Mouse (Mus musculus): ENCODE data around the gene Spats1.
A peak's percentile ranks its signal among the peaks of the same experiment; 100 is the strongest.
"Not testable (repeated sequence)": the region's sequence is repeated elsewhere in the genome, so short reads cannot be mapped to it uniquely, and the experiment has no call there.

Gene Spats1

GRCm38 (mm10) chr17:45445923-45446322, 29.3 kb downstream of the Spats1 start:
- no peak for DNase-seq

DNA sequence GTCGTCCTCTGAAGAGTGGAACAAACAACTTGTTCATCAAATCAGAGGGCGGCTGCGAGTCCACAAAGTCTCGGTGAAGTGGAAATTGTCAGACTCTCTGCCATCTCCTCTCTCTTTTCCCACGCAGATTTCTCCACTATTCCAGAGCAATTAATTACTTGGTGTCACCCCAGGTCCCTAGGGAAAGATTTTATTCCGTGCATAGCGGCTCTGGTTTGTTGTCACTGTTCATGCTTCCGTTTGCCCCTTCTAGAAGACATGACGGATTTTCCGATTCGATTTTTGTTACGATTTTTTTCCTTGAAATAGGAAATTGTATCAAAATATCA, 41.0 kb downstream of the Spats1 start:
- no peak for DNase-seq

GRCm38 (mm10) chr17:45433419-45434261, 41.6 kb downstream of the Spats1 start, which contains the start of gene Cdc5l:
Cdc5l (minus strand) TSS chr17:45433737.
- DNase-seq, result peak; percentile 99

DNA sequence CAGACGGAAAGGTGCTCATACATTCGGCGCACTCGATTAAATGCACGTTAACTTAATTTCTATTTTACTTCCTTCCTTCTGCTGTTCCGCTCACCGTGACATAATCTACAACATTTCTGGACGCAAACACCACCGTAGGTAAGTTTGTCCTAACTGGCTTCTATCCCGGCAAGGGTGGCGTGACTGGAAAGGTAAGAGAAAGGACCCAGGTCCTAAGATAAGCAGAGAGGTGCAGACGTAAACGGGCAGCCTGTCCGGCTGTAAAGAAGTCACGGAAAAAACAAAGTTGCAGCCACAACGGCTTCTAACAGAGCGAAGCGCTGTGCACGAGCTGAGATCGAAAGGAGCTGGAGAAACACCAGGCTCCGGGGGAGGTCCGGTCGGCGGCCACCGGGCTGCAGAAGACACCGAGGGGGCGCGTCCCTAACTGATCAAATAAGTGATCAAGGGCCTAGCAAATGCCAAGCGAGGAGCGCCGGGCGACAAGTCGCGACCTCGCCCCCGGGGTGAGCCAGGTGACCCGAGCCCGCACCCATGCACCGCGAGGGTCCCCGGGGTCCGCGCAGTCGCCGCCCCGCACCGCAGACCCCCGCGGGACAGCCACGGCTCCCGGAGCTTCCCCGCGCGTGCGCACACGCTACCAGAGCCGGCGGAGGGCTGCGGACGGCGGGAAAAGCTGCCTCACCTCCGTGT, 42.4 kb downstream of the Spats1 start:
- DNase-seq, result no peak

DNA sequence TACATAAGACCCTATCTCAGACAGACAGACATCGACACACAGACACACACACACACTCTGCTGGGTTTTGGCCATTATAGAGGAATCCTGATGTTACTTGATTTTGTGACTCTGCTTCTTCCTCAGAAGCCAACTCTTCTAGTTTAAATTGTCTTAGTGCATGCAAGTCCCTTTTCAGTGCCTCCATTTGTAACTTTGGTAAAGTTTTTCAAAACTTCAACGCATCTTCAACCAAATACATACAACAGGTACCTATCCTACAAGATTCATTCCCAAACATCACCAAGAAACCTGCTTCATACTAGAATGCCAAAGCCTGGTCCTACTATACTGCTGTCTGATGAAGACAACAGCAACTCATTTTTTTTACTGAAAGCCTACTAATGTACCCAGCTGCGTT, 43.2 kb downstream of the Spats1 start:
- DNase-seq, result no peak

GRCm38 (mm10) chr17:45417387-45417786, 57.8 kb downstream of the Spats1 start:
- no peak for DNase-seq

GRCm38 (mm10) chr17:45411617-45412016, 63.6 kb downstream of the Spats1 start:
- DNase-seq, result not testable (repeated sequence)

DNA sequence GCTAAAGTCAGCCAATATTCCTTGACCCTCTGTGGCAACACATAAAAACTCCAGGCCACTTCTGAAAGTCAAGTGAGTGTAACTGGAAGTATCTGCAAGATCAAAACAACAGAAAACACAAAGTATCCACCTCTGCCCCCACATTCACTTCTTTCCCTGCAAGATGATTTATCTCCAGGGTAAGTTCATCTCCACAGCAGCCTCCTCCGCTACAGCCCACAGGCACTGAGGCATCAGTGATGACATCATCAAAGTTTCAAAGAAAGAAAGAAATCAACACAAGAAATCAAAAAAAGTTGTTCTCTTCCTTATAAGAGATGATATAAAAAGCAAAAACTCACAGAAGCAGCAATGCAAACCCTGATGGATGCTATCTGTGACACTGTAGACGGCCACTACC, 66.5 kb downstream of the Spats1 start:
- no peak for DNase-seq

GRCm38 (mm10) chr17:45406281-45406680, 68.9 kb downstream of the Spats1 start:
- DNase-seq, result no peak

DNA sequence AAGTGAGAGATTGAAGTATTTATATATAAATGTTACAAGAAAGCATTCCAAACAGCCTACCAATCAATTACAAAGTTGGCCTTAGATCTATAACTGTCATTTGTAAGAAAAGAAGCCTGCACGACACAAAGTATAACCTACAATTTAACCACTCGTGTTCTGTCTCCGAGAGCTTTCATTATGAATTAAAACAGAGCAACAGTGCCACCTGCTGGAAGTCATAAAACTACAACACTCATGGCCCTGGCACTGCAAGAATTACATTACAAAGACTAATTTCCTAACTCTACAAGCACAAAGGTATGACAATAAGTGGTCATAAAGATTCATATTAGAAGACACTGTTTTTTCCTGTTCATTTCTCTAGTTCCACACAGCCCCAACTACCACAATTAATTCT, 72.0 kb downstream of the Spats1 start:
- peak; percentile 24 to 70 for DNase-seq

DNA sequence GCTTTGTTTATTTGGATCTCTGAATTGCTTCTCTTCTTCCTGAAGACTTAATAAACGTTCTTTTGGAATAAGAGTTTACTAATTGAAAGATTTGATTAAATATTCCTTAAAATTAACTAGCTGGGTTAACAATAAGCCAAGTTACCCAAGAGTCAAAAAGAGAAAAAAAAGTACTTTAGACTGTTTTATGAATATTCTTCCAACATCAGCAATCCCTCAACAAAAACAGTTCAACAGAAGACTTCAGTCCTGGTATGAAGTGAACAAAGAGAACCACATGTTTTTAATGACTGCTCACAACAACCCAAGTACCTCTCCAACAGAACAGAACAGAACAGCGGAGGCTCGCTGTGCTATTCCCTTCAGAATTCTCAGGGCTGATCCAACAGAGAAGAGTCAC, 72.6 kb downstream of the Spats1 start:
- no peak for DNase-seq

GRCm38 (mm10) chr17:45402126-45402525, 73.1 kb downstream of the Spats1 start:
- DNase-seq, result no peak

GRCm38 (mm10) chr17:45401126-45401905, 73.9 kb downstream of the Spats1 start:
- DNase-seq, result no peak

DNA sequence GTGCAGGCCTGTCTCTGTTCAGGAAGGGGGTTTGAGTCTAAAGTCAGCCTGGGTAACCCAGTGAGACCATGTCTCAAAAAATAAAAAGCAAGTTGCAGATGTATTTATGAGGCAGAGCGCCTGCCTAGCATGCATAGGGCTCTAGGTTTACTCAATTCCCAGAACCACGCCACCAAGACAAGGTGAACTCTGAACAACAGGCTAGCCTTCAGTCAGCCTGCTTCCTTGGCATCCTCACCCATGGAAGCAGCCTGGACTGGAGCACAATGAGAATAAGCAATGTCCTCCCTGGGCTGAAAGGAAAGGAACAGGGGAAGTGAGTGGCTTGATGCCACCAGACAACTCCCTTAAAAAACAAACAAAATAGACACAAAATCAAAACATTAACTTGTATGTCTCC, 77.2 kb downstream of the Spats1 start:
- DNase-seq, result no peak

- no peak for DNase-seq
Observed at GRCm38 (mm10) chr17:45397541-45397940, 77.7 kb downstream of the Spats1 start.

GRCm38 (mm10) chr17:45394612-45395011, 80.6 kb downstream of the Spats1 start:
- DNase-seq, result no peak

- no peak for DNase-seq
Observed at GRCm38 (mm10) chr17:45393765-45394164, 81.5 kb downstream of the Spats1 start.
